Mouse (Mus musculus) midbrain, embryonic 14.5 days (tissue): Measurements from ENCODE around the gene Spag9. TPM values are rescaled to one million over a fixed set of nuclear protein-coding genes. Genes with fewer than 3 reads are reported as not detected.

Source experiments
- ATAC-seq: fragments of 200-750 bp; cut with Nextera tagmentation; 2 replicates; pipeline ENCODE4 v1.8.0; 2017; ENCODE audit warnings: moderate number of reproducible peaks, moderate library complexity; ENCODE audit not compliant: low FRiP score, low TSS enrichment
- DNase-seq: peaks from one replicate; pipeline ENCODE4 v3.0.0-alpha.2; 2015
- H3K27ac ChIP-seq: fragments of 300-500 bp; sonication (generic); replicated peaks from 2 replicates; pipeline ENCODE4 v1.5.1; 2014; ENCODE audit warnings: mild to moderate bottlenecking, low read depth, low read length, moderate library complexity
- H3K27me3 ChIP-seq: fragments of 300-500 bp; sonication (generic); 2 replicates; pipeline ENCODE4 v1.6.1; 2014; ENCODE audit warnings: low read length, control low read depth, mixed read lengths; ENCODE audit not compliant: control insufficient read depth, insufficient read depth
- H3K36me3 ChIP-seq: fragments of 300-500 bp; sonication (generic); 2 replicates; pipeline ENCODE4 v1.6.1; 2014; ENCODE audit warnings: low read length, control low read depth; ENCODE audit not compliant: control insufficient read depth, insufficient read depth
- H3K4me1 ChIP-seq: fragments of 300-500 bp; sonication (generic); 2 replicates; pipeline ENCODE4 v1.6.1; 2014; ENCODE audit warnings: mild to moderate bottlenecking, antibody characterized with exemption, low read length, control low read depth; ENCODE audit not compliant: control insufficient read depth, insufficient read depth
- H3K4me2 ChIP-seq: fragments of 300-500 bp; sonication (generic); 2 replicates; pipeline ENCODE4 v1.6.1; 2014; ENCODE audit warnings: mild to moderate bottlenecking, low read length, moderate library complexity
- H3K4me3 ChIP-seq: fragments of 300-500 bp; sonication (generic); replicated peaks from 2 replicates; pipeline ENCODE4 v1.5.1; 2014; ENCODE audit warnings: low read depth, low read length
- H3K9ac ChIP-seq: fragments of 300-500 bp; sonication (generic); replicated peaks from 2 replicates; pipeline ENCODE4 v1.6.1; 2014; ENCODE audit warnings: mild to moderate bottlenecking, low read length, moderate library complexity
- H3K9me3 ChIP-seq: fragments of 300-500 bp; sonication (generic); 2 replicates; pipeline ENCODE4 v1.6.1; 2016; ENCODE audit warnings: low read length, control low read depth, mixed read lengths; ENCODE audit not compliant: control insufficient read depth
- WGBS: fragments of 180-500 bp; shearing (Covaris S2); extraction: QIAGEN DNeasy Blood & Tissue Kit; methylation state at CpG from one replicate; pipeline ENCODE4 v1.1.7; 2014; 5-methylcytosine and 5-hydroxymethylcytosine counted together
- polyA plus RNA-seq: library from polyadenylated mRNA; unstranded; fragments of >200 nt; fragmentation: Nextera tagmentation; extraction: Ambion mirVana; gene quantifications from 2 replicates; pipeline ENCODE4 v1.2.1, GENCODE M21; 2014

Gene Spag9
- polyA plus RNA-seq, 1 experiment from 2014 or later = 140 TPM

GRCm38 (mm10) chr11:93972951-93973350, 22.9 kb upstream of the Spag9 start:
- H3K9me3 ChIP-seq = no peaks in the 10 kb centered on the region
- no peak overlapping the region for H3K27ac ChIP-seq
- 91% methylated on average over 5 of the region's 5 CpGs for WGBS
- no peaks in the 10 kb centered on the region for H3K36me3 ChIP-seq
- no peaks in the 10 kb centered on the region for H3K27me3 ChIP-seq
- no peak overlapping the region for H3K4me2 ChIP-seq
- 0 out of 2 replicates have a peak, but pooled peaks cover 3% of the 10 kb centered on the region for H3K4me1 ChIP-seq
- no peak overlapping the region for H3K9ac ChIP-seq
- no peak for ATAC-seq
- no peak for DNase-seq
- H3K4me3 ChIP-seq = no peak overlapping the region

GRCm38 (mm10) chr11:93979502-93980049, 16.3 kb upstream of the Spag9 start:
- ATAC-seq = no peak

GRCm38 (mm10) chr11:93984619-93985018, 11.3 kb upstream of the Spag9 start:
- 93% methylated on average over 3 of the region's 3 CpGs for WGBS
- H3K9me3 ChIP-seq = no peaks in the 10 kb centered on the region
- no peaks in the 10 kb centered on the region for H3K4me1 ChIP-seq
- no peaks in the 10 kb centered on the region for H3K36me3 ChIP-seq
- no peak overlapping the region for H3K4me2 ChIP-seq
- no peak for ATAC-seq
- H3K4me3 ChIP-seq = no peak overlapping the region
- DNase-seq = no peak
- H3K27ac ChIP-seq = no peak overlapping the region
- H3K9ac ChIP-seq = no peak overlapping the region
- H3K27me3 ChIP-seq = no peaks in the 10 kb centered on the region

More at GRCm38 (mm10) chr11:93979502-93980049, 16.3 kb upstream of the Spag9 start:
- no peaks in the 10 kb centered on the region for H3K9me3 ChIP-seq
- H3K27ac ChIP-seq = no peak overlapping the region
- H3K27me3 ChIP-seq = no peaks in the 10 kb centered on the region
- no peak overlapping the region for H3K4me3 ChIP-seq
- 60% methylated on average over 6 of the region's 6 CpGs for WGBS
- DNase-seq = no peak
- no peak overlapping the region for H3K9ac ChIP-seq
- no peaks in the 10 kb centered on the region for H3K4me1 ChIP-seq
- no peak overlapping the region for H3K4me2 ChIP-seq
- H3K36me3 ChIP-seq = no peaks in the 10 kb centered on the region

- ATAC-seq (no peak), DNase-seq (no peak)
- 90% methylated on average over 5 of the region's 5 CpGs for WGBS
- no peak overlapping the region for H3K4me2 ChIP-seq
- H3K4me3 ChIP-seq = no peak overlapping the region
- no peaks in the 10 kb centered on the region for H3K36me3 ChIP-seq
- H3K27ac ChIP-seq = no peak overlapping the region
- no peaks in the 10 kb centered on the region for H3K4me1 ChIP-seq
- H3K9me3 ChIP-seq = no peaks in the 10 kb centered on the region
- no peak overlapping the region for H3K9ac ChIP-seq
- H3K27me3 ChIP-seq = no peaks in the 10 kb centered on the region
Measured at GRCm38 (mm10) chr11:93985265-93985664, 10.6 kb upstream of the Spag9 start.

GRCm38 (mm10) chr11:93986298-93986697, 9.6 kb upstream of the Spag9 start:
- Histone ChIP-seq H3K36me3 (no peaks in the 10 kb centered on the region), H3K9ac (no peak overlapping the region), H3K4me1 (no peaks in the 10 kb centered on the region), H3K9me3 (no peaks in the 10 kb centered on the region), H3K4me2 (no peak overlapping the region), H3K4me3 (no peak overlapping the region), H3K27me3 (no peaks in the 10 kb centered on the region), H3K27ac (no peak overlapping the region)
- DNase-seq = no peak
- ATAC-seq = no peak

- 88% methylated on average over 4 of the region's 4 CpGs for WGBS
- H3K4me3 ChIP-seq = no peak overlapping the region
- H3K4me1 ChIP-seq = no peaks in the 10 kb centered on the region
- DNase-seq (no peak), ATAC-seq (no peak)
- no peak overlapping the region for H3K27ac ChIP-seq
- H3K9ac ChIP-seq = no peak overlapping the region
- no peak overlapping the region for H3K4me2 ChIP-seq
- H3K36me3 ChIP-seq = no peaks in the 10 kb centered on the region
- no peaks in the 10 kb centered on the region for H3K27me3 ChIP-seq
- no peaks in the 10 kb centered on the region for H3K9me3 ChIP-seq
Measured at GRCm38 (mm10) chr11:93987026-93987425, 8.9 kb upstream of the Spag9 start.

- no peak overlapping the region for H3K27ac ChIP-seq
- no peak overlapping the region for H3K4me2 ChIP-seq
- H3K4me3 ChIP-seq = no peak overlapping the region
- ATAC-seq (no peak), DNase-seq (no peak)
- no peak overlapping the region for H3K9ac ChIP-seq
- H3K9me3 ChIP-seq = no peaks in the 10 kb centered on the region
- H3K36me3 ChIP-seq = no peaks in the 10 kb centered on the region
- WGBS = 76% methylated on average over 8 of the region's 8 CpGs
- H3K27me3 ChIP-seq = no peaks in the 10 kb centered on the region
- H3K4me1 ChIP-seq = no peaks in the 10 kb centered on the region
Measured at GRCm38 (mm10) chr11:93987625-93988327, 8.1 kb upstream of the Spag9 start.

GRCm38 (mm10) chr11:93988328-93989062, 7.4 kb upstream of the Spag9 start:
- ATAC-seq (no peak), DNase-seq (no peak)
- Histone ChIP-seq H3K4me3 (no peak overlapping the region), H3K4me2 (no peak overlapping the region), H3K27ac (no peak overlapping the region), H3K27me3 (no peaks in the 10 kb centered on the region), H3K9me3 (no peaks in the 10 kb centered on the region), H3K9ac (no peak overlapping the region), H3K36me3 (no peaks in the 10 kb centered on the region), H3K4me1 (no peaks in the 10 kb centered on the region)
- 74% methylated on average over 12 of the region's 12 CpGs for WGBS
